Mouse (Mus musculus) urinary bladder, adult 18-20 months (tissue): Measurements from ENCODE around the gene Arl6ip4.

Source experiments
- DNase-seq, 2 experiments: peaks; one replicate each; pipeline ENCODE4 v3.0.0; 2022; ENCODE audit warnings: low spot score in 2 of 2, mixed read lengths in 2 of 2

Arl6ip4 gene

GRCm38 (mm10) chr5:124150895-124151294 is 35.0 kb downstream of the Arl6ip4 start:
- no peak for DNase-seq

GRCm38 (mm10) chr5:124152734-124153133 is 36.8 kb downstream of the Arl6ip4 start:
- DNase-seq, result no peak

GRCm38 (mm10) chr5:124155943-124156342 is 40.1 kb downstream of the Arl6ip4 start:
- no peak for DNase-seq

GRCm38 (mm10) chr5:124158305-124158704 is 42.4 kb downstream of the Arl6ip4 start:
- DNase-seq, result no peak

- DNase-seq, result no peak
These were observed 43.6 kb downstream of the Arl6ip4 start for GRCm38 (mm10) chr5:124159453-124159852.

- DNase-seq, result no peak
These were observed 45.9 kb downstream of the Arl6ip4 start for GRCm38 (mm10) chr5:124161831-124162230.

GRCm38 (mm10) chr5:124162577-124162976 is 46.7 kb downstream of the Arl6ip4 start:
- DNase-seq, result peak in 1 of 2 experiments; percentile 35

GRCm38 (mm10) chr5:124163445-124163844 is 47.6 kb downstream of the Arl6ip4 start:
- DNase-seq, result no peak

GRCm38 (mm10) chr5:124165622-124166570 is 50.0 kb downstream of the Arl6ip4 start:
- peak; percentile 33 to 47 for DNase-seq

- no peak for DNase-seq
These were observed 50.9 kb downstream of the Arl6ip4 start for GRCm38 (mm10) chr5:124166741-124167140.

- no peak for DNase-seq
These were observed 51.7 kb downstream of the Arl6ip4 start for GRCm38 (mm10) chr5:124167621-124168020.
